Mouse (Mus musculus): Measurements from ENCODE around the gene Anks1b. TPM values are rescaled to one million over a fixed set of nuclear protein-coding genes. Genes with fewer than 3 reads are reported as not detected.

Gene Anks1b
- total and polyA plus RNA-seq, 3 experiments: not detected

DNA sequence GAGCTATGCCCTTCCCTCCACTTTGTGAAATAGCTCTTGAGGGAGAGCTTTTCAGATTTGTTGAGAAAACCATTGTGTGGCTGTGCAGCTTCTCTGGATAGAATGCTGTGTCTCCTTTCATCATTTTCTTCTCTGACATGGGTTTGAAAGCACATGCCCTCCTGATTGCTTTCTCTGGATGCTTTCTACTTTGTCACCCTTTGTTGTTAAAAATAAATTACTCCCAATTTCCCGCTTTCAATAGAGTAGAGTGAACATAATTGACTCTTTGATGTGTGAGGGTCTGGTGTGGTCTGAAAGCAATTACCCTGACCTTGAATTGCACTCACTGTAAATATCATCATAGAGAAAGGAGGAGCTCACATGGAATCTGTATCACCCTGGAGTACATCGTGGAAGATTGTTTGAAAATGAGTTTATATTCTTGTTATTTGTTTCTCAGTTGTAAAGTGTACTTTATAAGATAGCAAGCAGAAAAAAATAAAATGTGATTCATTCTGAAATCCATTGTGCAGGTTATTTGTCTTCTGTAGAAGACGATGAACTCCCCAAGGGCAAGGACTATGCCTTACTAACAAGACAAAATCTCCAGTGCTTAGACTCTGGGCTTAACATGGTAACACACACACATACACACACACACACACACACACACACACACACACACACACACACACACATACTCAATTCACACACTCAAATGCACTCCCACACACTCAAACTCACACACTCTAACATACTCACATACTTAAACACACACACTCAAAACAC is 385.8 kb downstream of the Anks1b start:
- no peak overlapping the region for H3K4me3 ChIP-seq (ENCODE audit: control insufficient read depth in 1 of 2, insufficient read depth in 1 of 2, low read depth in 2 of 2, low read length in 2 of 2)
- H3K79me2 ChIP-seq (ENCODE audit: control insufficient read depth, insufficient read depth, low read length, poor library complexity): no peaks in the 10 kb centered on the region
- no peaks in the 10 kb centered on the region for H3K36me3 ChIP-seq (ENCODE audit: control insufficient read depth in 1 of 2, insufficient read depth in 2 of 2, low read length in 2 of 2)
- no peaks in the 10 kb centered on the region for H3K4me1 ChIP-seq (ENCODE audit: control insufficient read depth in 1 of 2, insufficient read depth in 2 of 2, low read length in 2 of 2)
- no peak for DNase-seq (ENCODE audit: low read depth, low spot score)
- no peak overlapping the region for H3K27ac ChIP-seq (ENCODE audit: control insufficient read depth, low read depth, low read length)
- H3K9me3 ChIP-seq (replicated peaks; ENCODE audit: insufficient read depth, low read length): no peaks in the 10 kb centered on the region
- H3K9ac ChIP-seq (ENCODE audit: control insufficient read depth, low read depth, low read length, poor library complexity, severe bottlenecking): no peak overlapping the region
- TF ChIP-seq CHD1 (IDR thresholded peaks at IDR 0.05; ENCODE audit: low read depth, low read length) (no peak), ELF1 (IDR thresholded peaks at IDR 0.05; ENCODE audit: low read depth, low read length) (no peak), E2F4 (IDR thresholded peaks at IDR 0.05; ENCODE audit: borderline replicate concordance, low read depth, low read length) (no peak), TAL1 (IDR thresholded peaks at IDR 0.05; ENCODE audit: low read length) (no peak), GATA1 (IDR thresholded peaks at IDR 0.05; ENCODE audit: low read depth, low read length) (no peak), ZC3H11A (IDR thresholded peaks at IDR 0.05; ENCODE audit: low read depth, low read length) (no peak), MYB (IDR thresholded peaks at IDR 0.05; ENCODE audit: low read depth, low read length) (no peak), RCOR1 (IDR thresholded peaks at IDR 0.05; ENCODE audit: low read depth, low read length) (no peak), MAX (IDR thresholded peaks at IDR 0.05; ENCODE audit: low read length) (no peak), JUND (IDR thresholded peaks at IDR 0.05; ENCODE audit: low read depth, low read length) (no peak), POLR2A (IDR thresholded peaks at IDR 0.05; ENCODE audit: control insufficient read depth in 1 of 2, insufficient read depth in 1 of 2, low read depth in 1 of 2, low read length in 2 of 2, poor library complexity in 1 of 2) (no peak), ZKSCAN1 (IDR thresholded peaks at IDR 0.05; ENCODE audit: low read depth, low read length) (no peak), HCFC1 (IDR thresholded peaks at IDR 0.05; ENCODE audit: low read depth, low read length) (no peak)
- no peaks in the 10 kb centered on the region for H3K27me3 ChIP-seq (ENCODE audit: control insufficient read depth in 1 of 2, insufficient read depth in 2 of 2, low read length in 2 of 2)

DNA sequence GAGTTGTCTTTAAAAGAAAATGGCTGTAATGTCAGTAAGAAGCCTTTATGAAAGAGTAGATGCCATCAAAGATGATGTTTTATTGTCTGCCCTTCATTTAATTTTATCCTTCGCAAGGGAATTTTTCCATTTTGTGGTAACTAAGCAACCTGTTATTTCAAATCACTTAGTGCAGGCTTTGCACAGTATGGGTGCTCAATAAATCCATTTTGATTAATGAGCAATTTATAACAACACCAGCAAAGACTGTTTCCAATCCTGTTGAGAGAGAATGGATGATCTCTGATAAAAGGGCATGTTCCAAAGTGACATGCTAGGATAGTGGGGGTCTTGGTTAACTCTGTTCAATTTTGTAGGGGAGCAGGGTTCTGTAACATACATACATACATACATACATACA is 398.0 kb downstream of the Anks1b start:
- H3K4me1 ChIP-seq (ENCODE audit: control insufficient read depth in 1 of 2, insufficient read depth in 2 of 2, low read length in 2 of 2): no peaks in the 10 kb centered on the region
- no peak overlapping the region for H3K9ac ChIP-seq (ENCODE audit: control insufficient read depth, low read depth, low read length, poor library complexity, severe bottlenecking)
- H3K4me3 ChIP-seq (ENCODE audit: control insufficient read depth in 1 of 2, insufficient read depth in 1 of 2, low read depth in 2 of 2, low read length in 2 of 2): no peak overlapping the region
- TF ChIP-seq MAZ (IDR thresholded peaks at IDR 0.05; ENCODE audit: low read depth, low read length) (no peak), E2F4 (IDR thresholded peaks at IDR 0.05; ENCODE audit: borderline replicate concordance, low read depth, low read length) (no peak), MAX (IDR thresholded peaks at IDR 0.05; ENCODE audit: low read length) (no peak), HCFC1 (IDR thresholded peaks at IDR 0.05; ENCODE audit: low read depth, low read length) (no peak), EP300 (IDR thresholded peaks at IDR 0.05; ENCODE audit: low read depth in 1 of 2, low read length in 2 of 2) (no peak), KAT2A (conservative IDR thresholded peaks at IDR 0.05; ENCODE audit: low read depth, low read length) (no peak), SIN3A (IDR thresholded peaks at IDR 0.05; ENCODE audit: low read length) (no peak)
- H3K27ac ChIP-seq (ENCODE audit: control insufficient read depth, low read depth, low read length): no peak overlapping the region
- no peaks in the 10 kb centered on the region for H3K36me3 ChIP-seq (ENCODE audit: control insufficient read depth in 1 of 2, insufficient read depth in 2 of 2, low read length in 2 of 2)
- H3K79me2 ChIP-seq (ENCODE audit: control insufficient read depth, insufficient read depth, low read length, poor library complexity): no peaks in the 10 kb centered on the region
- no peaks in the 10 kb centered on the region for H3K27me3 ChIP-seq (ENCODE audit: control insufficient read depth in 1 of 2, insufficient read depth in 2 of 2, low read length in 2 of 2)
- H3K9me3 ChIP-seq (replicated peaks; ENCODE audit: insufficient read depth, low read length): no peaks in the 10 kb centered on the region
- no peak for DNase-seq (ENCODE audit: low read depth, low spot score)
